Mouse (Mus musculus) c-Kit-negative CD71-positive TER-119-positive erythroid progenitor cells, embryonic 14.5 days (primary cell): Measurements from ENCODE around the gene 2900011O08Rik.
"Not testable (repeated sequence)": the region's sequence is repeated elsewhere in the genome, so short reads cannot be mapped to it uniquely, and the experiment has no call there.

Source experiments
- DNase-seq: peaks from one replicate; pipeline ENCODE4 v3.0.0-alpha.2; 2013; ENCODE audit warnings: low read depth, low spot score

Gene 2900011O08Rik

DNA sequence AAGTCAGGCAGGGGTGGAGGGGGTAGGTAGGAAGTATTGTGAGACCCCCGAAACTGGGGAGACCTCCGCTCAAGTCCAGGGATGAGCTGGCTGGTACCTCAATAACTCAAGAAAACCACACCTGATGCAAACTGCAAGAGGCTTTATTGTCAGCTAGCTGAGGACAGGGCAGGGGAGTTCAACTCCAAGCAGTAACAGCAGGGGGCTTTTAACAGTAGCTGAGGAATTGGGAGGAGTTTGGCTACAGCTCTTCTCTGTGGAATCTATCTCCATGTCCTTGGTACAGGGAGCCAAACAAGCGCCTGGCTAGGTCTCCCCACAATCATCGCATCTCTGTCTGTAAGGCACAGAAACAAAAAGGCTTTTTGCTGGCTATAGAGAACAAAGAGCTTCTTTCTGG, 80.2 kb downstream of the 2900011O08Rik start:
- DNase-seq, result not testable (repeated sequence)

DNA sequence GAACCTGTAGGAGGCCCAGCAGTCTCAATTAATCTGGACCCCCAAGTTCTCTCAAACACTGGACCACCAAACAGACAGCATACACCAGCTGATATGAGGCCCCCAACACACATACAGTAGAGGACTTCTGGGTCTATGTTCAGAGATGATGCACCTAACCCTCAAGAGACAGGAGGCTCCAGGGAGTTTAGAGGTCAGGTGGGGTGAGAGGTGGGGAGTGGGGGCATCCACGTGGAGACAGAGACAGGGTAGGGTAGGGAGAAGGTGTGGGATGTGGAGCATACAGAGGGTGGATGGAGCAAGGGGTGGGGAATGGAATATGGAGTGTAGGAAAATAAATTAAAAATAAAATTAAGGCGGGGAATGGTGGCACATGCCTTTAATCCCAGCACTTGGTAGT, 82.3 kb downstream of the 2900011O08Rik start:
- DNase-seq, result not testable (repeated sequence)

DNA sequence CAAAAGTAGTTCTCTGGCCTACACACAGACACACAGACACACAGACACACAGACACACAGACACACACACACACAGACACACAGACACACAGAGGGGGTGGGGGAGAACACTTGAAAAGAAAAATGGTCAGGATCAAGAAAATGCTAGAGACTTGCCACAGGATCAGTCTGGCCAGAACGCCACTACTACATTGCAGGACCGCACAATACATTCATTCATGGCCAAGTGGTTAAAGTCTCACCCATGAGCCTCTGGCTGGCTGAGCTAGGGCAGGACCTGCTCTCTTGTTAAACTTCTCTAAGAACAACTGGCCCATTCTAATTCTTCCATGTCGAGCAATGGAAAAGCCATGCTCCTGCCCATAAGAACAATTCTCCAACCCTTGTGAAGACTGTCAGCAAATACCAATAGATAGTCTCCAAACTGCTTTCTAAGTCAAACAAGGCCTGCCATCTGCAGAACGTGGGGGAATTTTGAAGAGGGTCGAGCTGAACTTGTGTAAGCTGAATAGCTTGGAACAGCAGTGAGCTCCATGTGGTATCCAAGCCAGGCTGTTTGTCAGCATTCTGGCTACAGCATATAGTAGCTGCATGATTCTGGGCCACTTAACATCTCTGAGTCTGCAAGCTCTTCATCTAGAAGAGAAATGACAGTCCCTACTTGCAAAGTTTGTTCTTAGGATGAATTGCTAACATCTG, 84.2 kb downstream of the 2900011O08Rik start:
- no peak for DNase-seq

DNA sequence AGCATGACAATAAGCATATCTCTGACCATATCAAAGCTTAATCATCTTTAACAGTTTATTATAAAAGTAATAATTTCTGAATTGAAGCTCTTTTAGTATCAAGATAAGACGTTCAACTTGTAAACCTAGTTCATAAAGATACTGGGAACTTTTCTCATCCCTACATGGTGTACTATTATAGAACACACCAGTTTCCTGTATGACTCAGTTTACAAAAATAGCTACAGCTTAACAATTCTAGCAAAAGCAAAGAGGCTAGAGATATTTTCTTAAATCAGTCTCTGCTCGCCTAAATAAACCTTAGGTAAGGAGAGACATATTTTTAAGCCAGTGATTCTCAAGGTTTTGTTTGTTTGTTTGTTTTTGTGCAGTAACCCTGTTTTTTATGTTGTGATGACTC, 96.5 kb downstream of the 2900011O08Rik start:
- no peak for DNase-seq

DNA sequence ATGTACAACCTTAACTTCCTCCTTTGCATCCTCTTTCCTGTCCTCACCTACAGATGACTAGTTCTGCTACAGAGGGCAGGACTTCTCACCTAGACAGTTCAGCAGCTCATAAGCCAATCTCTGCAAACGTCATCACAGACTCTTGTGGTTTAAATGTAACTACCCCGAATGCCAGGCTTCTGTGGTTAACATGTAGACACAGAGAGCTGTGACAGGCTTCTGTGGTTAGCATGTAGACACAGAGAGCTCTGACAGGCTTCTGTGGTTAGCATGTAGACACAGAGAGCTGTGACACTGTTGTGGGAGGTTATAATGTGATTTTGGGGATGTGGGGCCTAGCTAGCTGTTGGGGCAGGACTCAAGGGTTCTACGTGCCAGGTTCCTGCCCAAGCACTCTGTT, 101.8 kb downstream of the 2900011O08Rik start:
- DNase-seq, result no peak

DNA sequence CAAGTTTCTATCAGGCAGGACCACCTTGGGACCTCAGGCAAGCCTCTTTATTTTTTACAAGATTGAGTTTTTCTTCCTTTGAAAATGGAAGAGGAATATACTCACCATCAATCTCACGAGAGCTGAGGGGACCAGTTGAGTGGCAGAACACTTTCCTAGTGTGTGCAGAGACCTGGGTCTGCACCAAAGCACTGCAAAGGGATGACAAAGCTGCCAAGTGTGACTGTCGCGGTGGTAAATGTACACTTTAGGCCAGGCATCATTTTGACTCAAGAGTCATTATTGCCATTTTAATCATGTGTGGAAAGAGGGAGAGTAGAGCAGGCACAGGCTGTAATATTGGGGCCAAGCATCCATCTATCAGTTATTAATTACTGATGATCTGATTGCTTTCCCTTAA, 102.9 kb downstream of the 2900011O08Rik start:
- no peak for DNase-seq

DNA sequence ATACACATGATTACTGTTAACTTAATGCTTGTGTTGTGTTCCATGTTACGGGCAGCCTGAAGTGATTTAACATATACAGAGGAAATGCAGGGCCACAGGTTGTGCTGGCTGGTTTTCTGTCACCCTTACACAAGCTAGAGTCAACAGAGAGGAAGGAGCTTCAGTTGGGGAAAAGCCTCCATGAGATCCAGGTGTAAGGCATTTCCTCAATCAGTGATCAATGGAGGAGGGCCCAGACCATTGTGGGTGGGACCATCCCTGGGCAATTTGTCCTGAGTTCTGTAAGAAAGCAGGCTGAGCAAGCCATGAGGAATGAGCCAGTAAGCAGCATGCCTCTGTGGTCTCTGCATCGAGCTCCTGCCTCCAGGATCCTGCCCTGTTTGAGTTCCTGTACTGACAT, 105.4 kb downstream of the 2900011O08Rik start:
- DNase-seq, result no peak

DNA sequence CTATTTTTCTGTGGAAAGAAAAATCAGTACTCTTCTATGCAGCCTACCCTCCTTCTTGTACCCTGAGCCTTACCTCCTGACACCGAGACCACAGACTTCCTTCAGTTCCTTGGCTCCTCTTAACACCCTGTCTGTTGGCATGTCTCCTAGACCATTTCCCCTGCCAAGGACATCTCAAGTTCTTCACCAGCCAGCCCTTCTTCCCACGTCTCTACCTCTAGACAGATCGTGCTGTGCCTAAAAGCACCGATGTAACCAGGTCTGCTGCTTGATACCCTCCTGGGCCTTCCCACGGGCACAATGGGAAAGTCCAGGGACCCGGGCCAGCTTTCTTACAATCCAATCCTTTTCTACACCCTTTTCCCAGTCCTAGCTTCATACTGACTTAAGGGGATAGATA, 119.5 kb downstream of the 2900011O08Rik start:
- DNase-seq, result no peak

DNA sequence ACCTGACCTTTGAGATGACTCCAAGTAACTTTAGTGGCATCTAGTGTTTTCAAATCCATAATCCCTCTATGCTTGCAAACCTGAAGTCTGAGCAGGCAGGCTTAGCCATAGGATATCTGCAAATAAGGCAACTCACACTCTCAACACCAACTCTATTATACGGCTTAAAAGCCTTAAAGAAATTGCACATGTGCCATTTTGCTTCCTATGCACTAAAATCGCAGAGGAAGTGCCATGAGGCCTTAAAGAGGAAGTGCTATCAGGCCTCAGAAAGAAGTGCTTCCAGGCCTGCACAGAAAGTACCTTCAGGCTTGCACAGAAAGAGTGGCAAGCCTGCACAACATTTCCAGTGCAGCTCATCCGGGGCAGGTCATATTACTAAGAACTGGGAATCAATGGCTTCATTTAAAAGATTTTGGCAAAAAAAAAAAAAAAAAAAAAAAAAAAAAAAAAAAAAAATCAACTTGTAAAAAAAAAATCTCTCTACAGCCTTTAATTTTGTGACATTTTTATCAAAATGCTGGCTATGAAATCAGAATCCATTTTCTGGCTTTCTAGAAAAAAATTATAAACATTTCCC, 123.3 kb downstream of the 2900011O08Rik start:
- DNase-seq, result no peak

DNA sequence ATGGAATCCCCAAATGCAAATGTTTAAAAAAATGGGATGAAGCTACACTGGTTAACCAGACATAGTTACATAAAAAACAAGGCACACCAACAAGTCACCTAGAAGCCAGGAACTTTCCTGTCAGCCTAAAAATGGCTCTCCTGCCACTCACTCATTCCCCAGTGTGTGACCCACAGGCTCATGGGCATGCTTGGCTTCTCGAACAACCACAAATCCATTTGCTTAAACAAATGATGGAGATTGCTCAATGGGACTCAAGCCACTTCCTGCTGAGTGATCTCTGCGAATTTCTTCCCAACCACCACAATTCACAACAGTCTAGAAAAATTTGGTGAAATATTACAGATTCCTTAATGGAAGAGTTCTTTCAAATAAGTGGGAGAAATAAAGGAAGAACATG, 124.5 kb downstream of the 2900011O08Rik start:
- DNase-seq, result no peak

DNA sequence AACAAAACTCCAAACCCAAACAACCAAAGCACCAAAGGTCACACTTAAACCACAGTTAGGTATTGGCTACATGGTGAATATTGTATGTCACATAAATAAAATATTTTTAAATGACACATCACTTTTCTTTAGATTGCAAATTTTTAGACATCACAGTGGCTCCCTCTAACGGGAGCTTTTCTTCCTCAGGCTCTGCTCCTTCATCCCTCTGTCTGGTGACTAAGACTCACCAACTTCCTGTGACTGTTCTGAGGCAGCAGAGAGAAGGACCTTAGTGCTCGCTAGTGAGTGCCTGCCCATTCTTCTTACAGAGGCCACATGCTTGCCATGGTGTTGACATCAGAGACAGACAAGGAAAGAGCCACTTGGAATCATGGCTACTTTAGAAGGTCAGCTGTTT, 125.7 kb downstream of the 2900011O08Rik start:
- DNase-seq, result no peak

DNA sequence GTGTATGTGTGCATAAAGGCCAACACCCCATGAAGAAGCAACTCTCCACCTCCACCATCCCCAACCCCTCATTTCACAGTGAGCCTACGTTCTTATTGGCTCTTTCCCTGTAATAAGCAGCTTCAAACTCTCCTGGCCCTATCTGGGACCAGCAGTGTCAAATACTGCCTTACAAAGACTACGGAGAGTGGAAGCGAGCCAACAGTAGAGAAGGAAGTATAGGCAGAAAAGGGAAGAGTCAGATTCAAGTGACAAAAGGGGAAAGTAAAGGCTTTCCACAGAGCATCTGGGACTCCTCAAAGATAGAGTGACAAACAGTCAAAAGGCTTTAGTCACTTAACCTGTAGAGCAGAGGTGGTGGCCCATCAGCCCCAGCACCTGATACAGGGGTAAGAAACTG, 126.3 kb downstream of the 2900011O08Rik start:
- no peak for DNase-seq

DNA sequence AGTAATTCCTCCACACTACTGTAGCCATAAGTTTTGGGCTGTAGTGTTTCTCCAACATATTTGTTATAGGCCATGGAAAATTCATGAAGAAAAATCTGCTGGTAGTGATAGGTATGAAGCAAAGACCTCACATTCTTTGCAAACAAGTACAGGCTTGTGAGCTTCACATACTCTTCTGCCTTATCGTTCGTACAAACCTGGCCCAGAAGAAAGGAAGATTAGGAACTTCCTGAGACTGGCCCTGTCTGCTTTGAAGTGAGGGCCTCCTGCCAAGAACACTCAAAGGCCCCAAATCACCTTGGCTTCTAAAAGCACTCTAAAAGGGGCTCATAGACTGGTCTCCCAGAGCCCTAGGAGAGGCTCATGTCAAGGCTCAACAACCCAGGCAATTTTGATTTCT, 130.9 kb downstream of the 2900011O08Rik start:
- no peak for DNase-seq

DNA sequence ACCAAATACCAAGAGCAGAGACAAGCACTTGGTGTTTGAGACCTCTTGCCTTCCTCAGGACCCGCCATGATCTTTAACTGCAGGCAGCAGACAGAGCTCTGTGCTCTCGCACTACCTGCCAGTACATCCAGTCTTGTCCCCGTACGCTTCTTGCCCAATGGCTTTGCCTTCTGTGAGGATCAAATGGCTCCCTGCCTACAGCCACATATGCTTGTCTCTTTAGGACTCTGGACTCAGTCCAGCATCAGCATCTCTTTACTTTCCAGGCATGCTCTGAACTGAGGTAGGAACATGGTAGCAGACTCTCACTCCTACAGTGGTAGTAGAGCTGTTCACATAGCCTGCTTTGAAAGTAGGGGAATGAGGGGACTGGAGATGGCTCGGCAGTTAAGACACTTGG, 134.5 kb downstream of the 2900011O08Rik start:
- no peak for DNase-seq

DNA sequence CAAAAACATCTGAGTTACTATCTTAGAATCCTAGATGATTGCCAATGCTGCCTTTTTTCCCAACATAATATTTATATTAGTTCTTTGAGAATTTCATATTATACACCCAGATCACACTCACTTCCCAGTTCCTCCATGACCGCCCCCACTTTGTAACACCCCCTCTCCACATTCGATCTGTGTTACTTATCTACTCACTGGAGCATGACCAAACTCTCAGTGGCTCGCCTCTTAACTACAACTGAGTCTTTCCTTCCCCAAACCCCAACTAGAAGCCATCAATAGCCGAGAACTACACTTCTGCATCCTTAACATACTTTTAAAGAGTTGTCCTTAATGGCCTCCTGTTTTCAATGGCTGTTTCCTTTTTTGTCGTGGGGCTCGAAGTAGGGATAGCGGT, 135.2 kb downstream of the 2900011O08Rik start:
- DNase-seq, result no peak

DNA sequence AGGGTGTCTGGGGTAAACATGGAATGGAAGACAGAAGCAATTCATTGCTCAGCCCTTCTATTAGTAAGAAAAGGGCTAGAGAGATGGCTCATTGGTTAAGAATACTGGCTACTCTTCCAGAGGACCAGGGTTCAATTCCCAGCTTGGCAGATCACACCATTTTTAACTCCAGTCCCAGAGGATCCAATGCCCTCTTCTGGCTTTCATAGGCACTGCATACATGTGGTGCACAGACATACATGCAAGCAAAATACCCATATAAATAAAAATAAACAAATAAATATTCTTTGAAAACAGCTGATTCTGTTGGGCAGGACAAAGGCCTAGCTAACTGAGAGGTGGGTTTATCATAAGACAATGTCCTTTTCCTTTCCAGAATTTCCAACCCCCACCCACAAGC, 136.2 kb downstream of the 2900011O08Rik start:
- no peak for DNase-seq

DNA sequence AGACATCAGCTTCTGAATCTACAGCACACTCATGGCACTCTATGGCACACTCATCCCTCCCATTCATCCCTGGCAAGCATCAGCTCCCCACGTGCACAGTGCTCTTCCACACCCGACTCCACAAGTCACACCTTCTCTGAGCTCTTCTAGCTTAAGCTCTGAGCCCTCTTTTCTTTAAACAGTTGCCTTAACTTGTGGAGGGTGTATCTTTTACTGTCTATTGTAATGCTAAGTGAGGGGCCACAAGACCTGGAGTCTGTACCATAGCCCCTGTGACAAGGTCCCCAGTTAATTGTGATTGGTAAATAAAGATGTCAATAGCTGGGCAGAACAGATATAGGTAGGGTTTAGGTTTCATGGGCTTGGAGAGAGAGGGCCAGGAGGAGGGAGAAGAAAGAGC, 137.5 kb downstream of the 2900011O08Rik start:
- no peak for DNase-seq

DNA sequence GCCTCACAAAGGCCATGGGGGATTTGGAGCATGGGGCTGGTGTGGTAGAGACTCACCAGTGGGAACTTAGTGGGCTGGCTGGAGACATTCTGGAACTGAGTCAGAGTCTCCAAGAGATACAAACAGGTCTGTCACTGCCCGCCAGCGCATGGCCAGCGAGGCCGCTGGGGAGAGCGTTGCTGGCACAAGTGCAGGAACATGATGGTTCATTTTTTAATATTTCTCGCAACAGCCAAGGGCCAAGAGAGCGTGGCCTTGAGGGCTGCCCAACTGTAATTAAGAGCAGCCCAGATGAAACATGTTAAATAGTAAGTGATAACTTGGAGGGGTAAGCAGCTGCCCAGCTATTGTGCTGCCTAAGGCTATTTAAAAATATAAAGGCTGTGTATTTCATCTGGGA, 138.3 kb downstream of the 2900011O08Rik start:
- no peak for DNase-seq

DNA sequence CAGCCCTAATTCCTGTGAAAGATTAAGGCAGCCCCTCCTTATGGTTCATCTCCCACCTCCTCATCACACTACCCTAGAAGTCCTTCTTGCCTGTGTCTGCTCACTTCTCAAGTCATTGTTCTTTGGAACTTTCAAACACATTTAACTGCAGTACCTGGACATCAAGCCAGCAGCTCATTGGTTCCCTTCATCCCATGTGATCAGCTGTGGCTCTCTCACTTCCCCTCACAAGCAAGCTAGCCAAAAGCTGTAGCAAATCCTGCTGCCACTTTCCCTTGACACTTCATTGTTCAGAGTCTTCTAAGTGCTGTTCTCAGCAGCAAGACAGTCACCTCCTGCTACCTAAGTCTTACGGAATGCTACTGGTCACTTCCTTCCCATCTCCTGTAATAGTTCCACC, 138.8 kb downstream of the 2900011O08Rik start:
- DNase-seq, result no peak

DNA sequence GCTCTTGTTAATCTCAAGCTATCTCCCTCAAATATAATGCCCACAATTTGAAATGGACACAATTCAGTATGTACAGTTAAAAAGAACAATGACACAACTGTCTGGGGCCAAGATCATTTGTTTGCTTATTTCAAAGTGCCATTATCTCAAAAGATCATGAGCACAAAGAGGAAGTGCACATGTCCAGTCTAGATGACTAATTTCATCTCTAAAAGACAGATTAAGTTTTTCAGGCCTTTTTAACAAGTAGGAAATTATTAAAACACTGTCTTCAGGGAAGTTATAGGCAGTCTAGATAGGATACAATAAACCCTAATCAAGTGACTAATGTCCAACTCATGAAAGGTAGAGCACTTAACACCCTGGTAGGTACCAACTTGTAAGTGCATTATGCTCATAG, 142.6 kb downstream of the 2900011O08Rik start:
- DNase-seq, result no peak

DNA sequence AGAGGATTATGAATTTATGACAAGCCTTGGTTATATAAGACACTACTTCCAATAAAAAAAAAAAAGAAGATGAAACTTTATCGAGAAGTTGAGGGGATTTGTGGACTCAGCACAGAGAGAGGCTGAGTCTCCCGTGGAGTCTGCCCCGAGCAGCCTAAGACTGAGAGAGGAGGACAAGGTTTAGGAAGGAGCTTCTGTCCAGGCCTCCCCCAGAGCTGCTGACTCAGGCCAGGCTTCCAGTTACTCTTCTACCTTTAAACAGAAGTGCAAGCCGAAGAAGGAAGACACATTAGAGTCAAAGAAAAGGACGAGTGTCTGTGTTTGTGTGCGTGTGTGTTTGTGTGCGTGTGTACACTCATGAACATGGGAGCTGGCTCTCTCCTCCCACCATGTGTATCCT, 144.4 kb downstream of the 2900011O08Rik start:
- no peak for DNase-seq

DNA sequence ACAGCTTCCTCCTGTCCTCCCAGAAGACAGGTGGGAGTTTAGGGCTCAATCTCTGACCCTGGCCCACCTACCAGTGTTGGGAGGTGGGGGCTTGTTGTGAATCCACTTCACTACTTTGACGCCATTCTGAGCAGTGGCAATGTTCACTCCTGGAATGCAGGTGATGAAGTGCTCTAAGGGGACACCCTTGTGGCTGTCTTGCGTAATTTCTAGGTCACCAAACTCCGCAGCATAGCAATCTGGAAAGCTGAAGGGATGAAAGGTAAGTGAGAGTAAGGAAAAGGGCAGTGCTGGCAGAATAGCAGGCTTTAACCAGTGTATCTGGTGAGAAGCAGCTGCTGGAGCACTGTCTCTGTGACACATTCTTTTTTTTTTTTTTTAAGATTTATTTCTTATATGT, 145.0 kb downstream of the 2900011O08Rik start:
- no peak for DNase-seq

DNA sequence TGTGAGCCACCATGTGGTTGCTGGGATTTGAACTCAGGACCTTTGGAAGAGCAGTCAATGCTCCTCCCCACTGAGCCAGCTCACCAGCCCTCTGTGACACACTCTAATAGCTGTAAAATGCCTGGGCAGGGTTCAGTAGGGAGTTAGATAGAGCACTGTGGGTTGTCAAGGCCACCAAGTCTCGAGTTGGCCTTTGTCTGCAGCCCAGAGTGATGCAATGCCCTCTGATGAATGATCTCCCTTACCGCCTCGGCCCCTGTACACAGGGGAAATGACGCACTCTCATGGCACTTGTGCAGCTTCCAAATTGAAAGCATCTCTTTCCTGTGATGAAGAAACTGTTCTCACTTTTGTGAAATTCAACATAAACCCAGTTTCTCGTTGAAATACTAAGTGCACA, 145.4 kb downstream of the 2900011O08Rik start:
- no peak for DNase-seq

DNA sequence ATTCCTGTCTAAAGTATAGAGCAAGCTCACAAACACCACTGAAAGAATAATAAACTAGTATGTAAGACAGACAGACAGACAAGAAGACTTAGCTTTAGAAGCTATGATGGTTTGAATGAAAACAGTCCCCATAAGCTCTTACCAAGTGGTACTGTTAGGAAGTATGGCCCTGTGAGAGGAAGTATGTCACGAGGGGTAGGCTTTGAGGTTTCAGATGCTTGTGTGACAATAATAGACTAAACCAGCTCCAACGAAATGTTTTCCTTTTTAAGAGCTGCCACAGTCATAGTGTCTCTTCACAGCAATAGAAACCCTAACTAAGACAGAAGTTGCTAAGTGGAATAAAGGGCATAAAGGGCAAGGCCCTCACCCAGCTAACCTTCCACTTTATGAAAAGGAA, 148.6 kb downstream of the 2900011O08Rik start:
- no peak for DNase-seq
